Mouse (Mus musculus): ENCODE measurements around the gene Ythdf1. TPM values are rescaled to one million over a fixed set of nuclear protein-coding genes. Genes with fewer than 3 reads are reported as not detected.
A peak's percentile ranks its signal among the peaks of the same experiment; 100 is the strongest.

The Ythdf1 gene
- polyA plus RNA-seq, 1 experiment = 21.3 TPM

- H3K4me1 ChIP-seq = peaks cover 24% of the 10 kb centered on the region
- H3K27me3 ChIP-seq (replicated peaks) = peaks cover 99% of the 10 kb centered on the region
- H3K4me3 ChIP-seq (replicated peaks) = peak overlapping the region; percentile 11
- H3K9me3 ChIP-seq = peaks cover 5% of the 10 kb centered on the region
- TF ChIP-seq FLI1 (IDR thresholded peaks at IDR 0.05; ENCODE audit: low read length) (no peak), GATA1 (IDR thresholded peaks at IDR 0.05; ENCODE audit: borderline replicate concordance, low read length) (no peak)
- H3K36me3 ChIP-seq (replicated peaks; ENCODE audit: low read length) = no peaks in the 10 kb centered on the region
These were observed 26.0 kb downstream of the Ythdf1 start for GRCm38 (mm10) chr2:180894734-180895133.

GRCm38 (mm10) chr2:180894029-180894623 is 26.6 kb downstream of the Ythdf1 start:
- Histone ChIP-seq H3K9me3 (no peaks in the 10 kb centered on the region), H3K4me3 (replicated peaks) (peak overlapping the region; percentile 10), H3K4me1 (peaks cover 24% of the 10 kb centered on the region), H3K36me3 (replicated peaks; ENCODE audit: low read length) (no peaks in the 10 kb centered on the region), H3K27me3 (replicated peaks) (peaks cover 99% of the 10 kb centered on the region)
- TF ChIP-seq GATA1 (IDR thresholded peaks at IDR 0.05; ENCODE audit: borderline replicate concordance, low read length) = no peak
- no peak for TF ChIP-seq FLI1 (IDR thresholded peaks at IDR 0.05; ENCODE audit: low read length)

GRCm38 (mm10) chr2:180893537-180894028 is 27.2 kb downstream of the Ythdf1 start:
- Histone ChIP-seq H3K36me3 (replicated peaks; ENCODE audit: low read length) (no peaks in the 10 kb centered on the region), H3K9me3 (no peaks in the 10 kb centered on the region), H3K4me3 (replicated peaks) (peak overlapping the region; percentile 86), H3K4me1 (peaks cover 24% of the 10 kb centered on the region), H3K27me3 (replicated peaks) (peaks cover 99% of the 10 kb centered on the region)
- no peak for TF ChIP-seq FLI1 (IDR thresholded peaks at IDR 0.05; ENCODE audit: low read length)
- TF ChIP-seq GATA1 (IDR thresholded peaks at IDR 0.05; ENCODE audit: borderline replicate concordance, low read length) = no peak

GRCm38 (mm10) chr2:180892841-180893521 is 27.8 kb downstream of the Ythdf1 start:
- peak overlapping the region; percentile 86 for H3K4me3 ChIP-seq (replicated peaks)
- peaks cover 24% of the 10 kb centered on the region for H3K4me1 ChIP-seq
- peaks cover 100% of the 10 kb centered on the region for H3K27me3 ChIP-seq (replicated peaks)

GRCm38 (mm10) chr2:180891835-180892323 is 28.9 kb downstream of the Ythdf1 start:
- no peak for TF ChIP-seq GATA1 (IDR thresholded peaks at IDR 0.05; ENCODE audit: borderline replicate concordance, low read length)
- TF ChIP-seq FLI1 (IDR thresholded peaks at IDR 0.05; ENCODE audit: low read length) = no peak

More at GRCm38 (mm10) chr2:180892841-180893521, 27.8 kb downstream of the Ythdf1 start:
- TF ChIP-seq FLI1 (IDR thresholded peaks at IDR 0.05; ENCODE audit: low read length) (no peak), GATA1 (IDR thresholded peaks at IDR 0.05; ENCODE audit: borderline replicate concordance, low read length) (no peak)
- Histone ChIP-seq H3K9me3 (no peaks in the 10 kb centered on the region), H3K36me3 (replicated peaks; ENCODE audit: low read length) (no peaks in the 10 kb centered on the region)

GRCm38 (mm10) chr2:180891075-180891834 is 29.5 kb downstream of the Ythdf1 start:
- no peak for TF ChIP-seq FLI1 (IDR thresholded peaks at IDR 0.05; ENCODE audit: low read length)
- no peak for TF ChIP-seq GATA1 (IDR thresholded peaks at IDR 0.05; ENCODE audit: borderline replicate concordance, low read length)
- Histone ChIP-seq H3K9me3 (no peaks in the 10 kb centered on the region), H3K4me3 (replicated peaks) (no peak overlapping the region), H3K36me3 (replicated peaks; ENCODE audit: low read length) (no peaks in the 10 kb centered on the region), H3K27me3 (replicated peaks) (peaks cover 100% of the 10 kb centered on the region), H3K4me1 (peaks cover 24% of the 10 kb centered on the region)

More at GRCm38 (mm10) chr2:180891835-180892323, 28.9 kb downstream of the Ythdf1 start:
- Histone ChIP-seq H3K4me1 (peaks cover 24% of the 10 kb centered on the region), H3K27me3 (replicated peaks) (peaks cover 100% of the 10 kb centered on the region), H3K9me3 (no peaks in the 10 kb centered on the region), H3K4me3 (replicated peaks) (no peak overlapping the region), H3K36me3 (replicated peaks; ENCODE audit: low read length) (no peaks in the 10 kb centered on the region)

GRCm38 (mm10) chr2:180890422-180891074 is 30.2 kb downstream of the Ythdf1 start:
- Histone ChIP-seq H3K27me3 (replicated peaks) (peaks cover 100% of the 10 kb centered on the region), H3K9me3 (no peaks in the 10 kb centered on the region), H3K4me1 (peaks cover 24% of the 10 kb centered on the region), H3K36me3 (replicated peaks; ENCODE audit: low read length) (no peaks in the 10 kb centered on the region), H3K4me3 (replicated peaks) (no peak overlapping the region)
- TF ChIP-seq GATA1 (IDR thresholded peaks at IDR 0.05; ENCODE audit: borderline replicate concordance, low read length) (no peak), FLI1 (IDR thresholded peaks at IDR 0.05; ENCODE audit: low read length) (no peak)

- no peaks in the 10 kb centered on the region for H3K36me3 ChIP-seq (replicated peaks; ENCODE audit: low read length)
- peaks cover 100% of the 10 kb centered on the region for H3K27me3 ChIP-seq (replicated peaks)
- TF ChIP-seq FLI1 (IDR thresholded peaks at IDR 0.05; ENCODE audit: low read length) (no peak), GATA1 (IDR thresholded peaks at IDR 0.05; ENCODE audit: borderline replicate concordance, low read length) (no peak)
- no peaks in the 10 kb centered on the region for H3K9me3 ChIP-seq
- H3K4me1 ChIP-seq = peaks cover 23% of the 10 kb centered on the region
- H3K4me3 ChIP-seq (replicated peaks) = no peak overlapping the region
These were observed 30.8 kb downstream of the Ythdf1 start for GRCm38 (mm10) chr2:180889921-180890280.

GRCm38 (mm10) chr2:180889271-180889920 is 31.4 kb downstream of the Ythdf1 start:
- no peaks in the 10 kb centered on the region for H3K9me3 ChIP-seq
- TF ChIP-seq FLI1 (IDR thresholded peaks at IDR 0.05; ENCODE audit: low read length) = no peak
- no peak for TF ChIP-seq GATA1 (IDR thresholded peaks at IDR 0.05; ENCODE audit: borderline replicate concordance, low read length)
- no peaks in the 10 kb centered on the region for H3K36me3 ChIP-seq (replicated peaks; ENCODE audit: low read length)
- no peak overlapping the region for H3K4me3 ChIP-seq (replicated peaks)
- H3K27me3 ChIP-seq (replicated peaks) = peaks cover 98% of the 10 kb centered on the region
- H3K4me1 ChIP-seq = peaks cover 18% of the 10 kb centered on the region

All from megakaryocyte, embryonic 14.5 days (primary cell).